Mouse (Mus musculus): ENCODE measurements around the gene Hfe2. TPM values are rescaled to one million over a fixed set of nuclear protein-coding genes. Genes with fewer than 3 reads are reported as not detected.

Gene Hfe2
- total RNA-seq, 1 experiment from 2014 or later = not detected

- no peak for ATAC-seq (replicated peaks; ENCODE audit: insufficient number of reproducible peaks, low FRiP score, low TSS enrichment, poor library complexity, severe bottlenecking)
These were observed 26.9 kb downstream of the Hfe2 start for GRCm38 (mm10) chr3:96551890-96552289.

GRCm38 (mm10) chr3:96553601-96554000, 28.6 kb downstream of the Hfe2 start:
- ATAC-seq (replicated peaks; ENCODE audit: insufficient number of reproducible peaks, low FRiP score, low TSS enrichment, poor library complexity, severe bottlenecking) = no peak

- ATAC-seq (replicated peaks; ENCODE audit: insufficient number of reproducible peaks, low FRiP score, low TSS enrichment, poor library complexity, severe bottlenecking) = no peak
These were observed 29.3 kb downstream of the Hfe2 start for GRCm38 (mm10) chr3:96554251-96554650.

- no peak for ATAC-seq (replicated peaks; ENCODE audit: insufficient number of reproducible peaks, low FRiP score, low TSS enrichment, poor library complexity, severe bottlenecking)
These were observed 30.1 kb downstream of the Hfe2 start for GRCm38 (mm10) chr3:96555041-96555596.

GRCm38 (mm10) chr3:96555999-96556614, 31.1 kb downstream of the Hfe2 start:
- ATAC-seq (replicated peaks; ENCODE audit: insufficient number of reproducible peaks, low FRiP score, low TSS enrichment, poor library complexity, severe bottlenecking) = no peak

- ATAC-seq (replicated peaks; ENCODE audit: insufficient number of reproducible peaks, low FRiP score, low TSS enrichment, poor library complexity, severe bottlenecking) = no peak
These were observed 32.0 kb downstream of the Hfe2 start for GRCm38 (mm10) chr3:96556651-96557635.

GRCm38 (mm10) chr3:96557694-96558093, 32.7 kb downstream of the Hfe2 start, which contains the start of gene Txnip:
Gene Txnip, plus strand, starts transcription at chr3:96557957.
- peak; percentile 97 for ATAC-seq (replicated peaks; ENCODE audit: insufficient number of reproducible peaks, low FRiP score, low TSS enrichment, poor library complexity, severe bottlenecking)

- no peak for ATAC-seq (replicated peaks; ENCODE audit: insufficient number of reproducible peaks, low FRiP score, low TSS enrichment, poor library complexity, severe bottlenecking)
These were observed 33.2 kb downstream of the Hfe2 start for GRCm38 (mm10) chr3:96558159-96558558.

GRCm38 (mm10) chr3:96558668-96559196, 33.8 kb downstream of the Hfe2 start:
- ATAC-seq (replicated peaks; ENCODE audit: insufficient number of reproducible peaks, low FRiP score, low TSS enrichment, poor library complexity, severe bottlenecking) = no peak

- peak; percentile 28; the same call in 1 of the 2 replicates for ATAC-seq (replicated peaks; ENCODE audit: insufficient number of reproducible peaks, low FRiP score, low TSS enrichment, poor library complexity, severe bottlenecking)
These were observed 34.5 kb downstream of the Hfe2 start for GRCm38 (mm10) chr3:96559398-96559910.

GRCm38 (mm10) chr3:96559911-96560850, 35.2 kb downstream of the Hfe2 start:
- no peak for ATAC-seq (replicated peaks; ENCODE audit: insufficient number of reproducible peaks, low FRiP score, low TSS enrichment, poor library complexity, severe bottlenecking)

GRCm38 (mm10) chr3:96560881-96561668, 36.1 kb downstream of the Hfe2 start:
- ATAC-seq (replicated peaks; ENCODE audit: insufficient number of reproducible peaks, low FRiP score, low TSS enrichment, poor library complexity, severe bottlenecking) = no peak

GRCm38 (mm10) chr3:96561946-96562681, 37.1 kb downstream of the Hfe2 start:
- ATAC-seq (replicated peaks; ENCODE audit: insufficient number of reproducible peaks, low FRiP score, low TSS enrichment, poor library complexity, severe bottlenecking) = no peak

GRCm38 (mm10) chr3:96563267-96563666, 38.3 kb downstream of the Hfe2 start:
- no peak for ATAC-seq (replicated peaks; ENCODE audit: insufficient number of reproducible peaks, low FRiP score, low TSS enrichment, poor library complexity, severe bottlenecking)

- ATAC-seq (replicated peaks; ENCODE audit: insufficient number of reproducible peaks, low FRiP score, low TSS enrichment, poor library complexity, severe bottlenecking) = no peak
These were observed 39.1 kb downstream of the Hfe2 start for GRCm38 (mm10) chr3:96563911-96564632.

GRCm38 (mm10) chr3:96564633-96565032, 39.7 kb downstream of the Hfe2 start:
- peak; percentile 94 for ATAC-seq (replicated peaks; ENCODE audit: insufficient number of reproducible peaks, low FRiP score, low TSS enrichment, poor library complexity, severe bottlenecking)
